Mouse (Mus musculus): ENCODE measurements around the gene Vmn1r173.
"Not testable (repeated sequence)": the region's sequence is repeated elsewhere in the genome, so short reads cannot be mapped to it uniquely, and the experiment has no call there.

Vmn1r173 gene

GRCm38 (mm10) chr7:23700403-23700802 lies at the start of gene Vmn1r173:
Gene Vmn1r173, plus strand, starts transcription at chr7:23700703.
- not testable (repeated sequence) for DNase-seq

DNA sequence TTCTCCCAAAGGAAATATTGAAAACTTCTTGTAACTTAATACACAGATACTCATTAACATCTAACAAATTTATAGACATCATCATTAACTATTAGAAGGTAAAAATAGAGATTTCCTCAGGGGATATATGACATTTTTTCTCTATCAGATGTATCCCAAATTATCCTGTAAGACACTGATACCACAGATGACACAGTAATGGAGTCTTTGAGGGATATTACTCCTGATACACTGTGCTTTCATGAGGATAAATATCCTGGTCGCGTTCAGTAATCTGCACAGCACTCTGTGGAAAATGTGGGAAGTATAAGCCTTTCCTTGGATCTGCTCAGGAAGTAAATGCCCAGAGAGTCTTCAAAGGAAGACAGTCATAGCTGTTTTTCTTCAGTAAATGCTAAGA lies 42.5 kb upstream of the Vmn1r173 start, which contains the start of gene Vmn1r172:
TSS of gene Vmn1r172 (plus strand) at position 301 of the 400 bp plus-strand sequence.
- DNase-seq = no peak

GRCm38 (mm10) chr7:23751970-23752369 lies 51.5 kb downstream of the Vmn1r173 start, which contains the start of gene Vmn1r174:
Gene Vmn1r174, plus strand, starts transcription at chr7:23752270.
- DNase-seq = not testable (repeated sequence)
